Mouse (Mus musculus) kidney, adult 2 months (tissue): Measurements from ENCODE around the gene Itgbl1. TPM values are rescaled to one million over a fixed set of nuclear protein-coding genes. Genes with fewer than 3 reads are reported as not detected.
"Not testable (repeated sequence)": the region's sequence is repeated elsewhere in the genome, so short reads cannot be mapped to it uniquely, and the experiment has no call there.

Experiments
- DNase-seq: peaks from one replicate; pipeline ENCODE4 v3.0.0; 2021
- H3K27ac ChIP-seq: fragments of 200-500 bp; 2 replicates; pipeline ENCODE4 v1.5.1; 2012; ENCODE audit warnings: low read depth, low read length, control low read depth, inconsistent platforms; ENCODE audit not compliant: insufficient read depth
- H3K27me3 ChIP-seq: fragments of 200-500 bp; replicated peaks from 2 replicates; pipeline ENCODE4 v1.6.1; 2012; ENCODE audit warnings: mild to moderate bottlenecking, moderate library complexity, low read length, inconsistent platforms; ENCODE audit not compliant: control insufficient read depth, insufficient read depth
- H3K36me3 ChIP-seq: fragments of 200-500 bp; 2 replicates; pipeline ENCODE4 v1.6.1; 2012; ENCODE audit warnings: mild to moderate bottlenecking, moderate library complexity, low read length, inconsistent platforms; ENCODE audit not compliant: control insufficient read depth, insufficient read depth
- H3K4me1 ChIP-seq: fragments of 200-500 bp; 2 replicates; pipeline ENCODE4 v1.6.1; 2011; ENCODE audit warnings: low read length; ENCODE audit not compliant: control insufficient read depth, insufficient read depth
- H3K4me3 ChIP-seq: fragments of 200-500 bp; 2 replicates; pipeline ENCODE4 v1.5.1; 2011; ENCODE audit warnings: mild to moderate bottlenecking, low read depth, low read length, control low read depth; ENCODE audit not compliant: insufficient read depth
- CTCF ChIP-seq: fragments of 200-500 bp; conservative IDR thresholded peaks from 2 replicates; pipeline ENCODE4 v1.5.1; 2011; ENCODE audit warnings: low read depth, mild to moderate bottlenecking, control low read depth, low read length, moderate library complexity, mixed read lengths; ENCODE audit not compliant: insufficient read depth, insufficient read length
- POLR2A ChIP-seq: fragments of 200-500 bp; IDR thresholded peaks from one replicate; pipeline ENCODE4 v1.6.1; 2011; ENCODE audit warnings: low read depth, low read length, control low read depth
- WGBS: fragments of 180-500 bp; shearing (Covaris S2); methylation state at CpG from one replicate; pipeline ENCODE4 v1.1.7; 2018; 5-methylcytosine and 5-hydroxymethylcytosine counted together
- polyA plus RNA-seq: library from polyadenylated mRNA; depleted of rRNA; stranded (reverse); fragments of >200 nt; gene quantifications from 2 replicates; pipeline ENCODE4 v1.2.3, GENCODE M21; 2012

The Itgbl1 gene
- polyA plus RNA-seq, 1 experiment = 0.25 TPM

DNA sequence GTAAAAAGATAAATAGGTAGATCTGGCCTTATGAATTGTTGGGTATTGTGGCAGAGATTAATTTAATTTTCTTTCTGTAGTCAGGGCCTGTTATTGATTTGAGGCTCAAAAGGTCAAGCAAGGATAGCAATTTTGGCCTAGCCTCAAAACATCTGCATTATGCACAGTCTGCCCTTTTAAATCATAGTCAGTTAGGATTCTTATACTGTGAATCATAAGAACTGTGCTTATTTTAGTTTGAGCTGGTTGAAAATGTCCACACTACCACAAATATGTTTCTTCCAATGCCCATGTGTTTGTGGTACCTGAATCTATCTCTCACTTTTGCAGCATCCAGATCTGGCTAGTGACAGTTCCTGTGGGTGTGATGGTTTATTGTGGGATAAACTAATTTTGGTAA is 4.7 kb downstream of the Itgbl1 start:
- no peak for DNase-seq
- H3K27ac ChIP-seq = no peak overlapping the region
- no peaks in the 10 kb centered on the region for H3K27me3 ChIP-seq
- no peak overlapping the region for H3K4me3 ChIP-seq
- TF ChIP-seq CTCF (no peak), POLR2A (no peak)
- H3K4me1 ChIP-seq = no peaks in the 10 kb centered on the region
- H3K36me3 ChIP-seq = no peaks in the 10 kb centered on the region

DNA sequence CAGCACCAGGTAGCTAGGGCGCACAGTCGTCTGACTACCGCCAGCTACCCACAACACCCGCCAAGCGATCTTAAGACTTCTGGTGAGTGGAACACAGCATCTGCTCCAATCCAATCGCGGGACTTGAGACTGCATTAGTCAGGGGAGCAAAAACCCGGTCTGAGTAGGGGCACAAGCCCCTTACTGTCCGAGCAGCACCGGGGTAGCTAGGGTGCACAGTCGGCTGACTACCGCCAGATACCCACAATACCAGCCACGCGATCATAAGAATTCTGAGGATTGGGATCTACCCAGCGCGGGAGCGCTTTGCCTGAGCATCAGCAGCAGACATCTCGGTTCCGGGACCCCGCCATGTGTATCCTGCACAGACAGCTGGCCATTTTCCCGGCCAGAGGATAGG is 11.3 kb downstream of the Itgbl1 start:
- not testable (repeated sequence) for H3K36me3 ChIP-seq, H3K27me3 ChIP-seq, H3K4me1 ChIP-seq, H3K4me3 ChIP-seq, DNase-seq, H3K27ac ChIP-seq
- WGBS = 83% methylated on average over 21 of the region's 21 CpGs

- Histone ChIP-seq H3K27ac (no peak overlapping the region), H3K4me1 (no peaks in the 10 kb centered on the region), H3K4me3 (no peak overlapping the region), H3K36me3 (no peaks in the 10 kb centered on the region), H3K27me3 (no peaks in the 10 kb centered on the region)
- 62% methylated on average over 2 of the region's 2 CpGs for whole genome bisulfite sequencing
- TF ChIP-seq POLR2A (no peak), CTCF (no peak)
- DNase-seq = no peak
These were observed 18.3 kb downstream of the Itgbl1 start for GRCm38 (mm10) chr14:123678091-123678490.

DNA sequence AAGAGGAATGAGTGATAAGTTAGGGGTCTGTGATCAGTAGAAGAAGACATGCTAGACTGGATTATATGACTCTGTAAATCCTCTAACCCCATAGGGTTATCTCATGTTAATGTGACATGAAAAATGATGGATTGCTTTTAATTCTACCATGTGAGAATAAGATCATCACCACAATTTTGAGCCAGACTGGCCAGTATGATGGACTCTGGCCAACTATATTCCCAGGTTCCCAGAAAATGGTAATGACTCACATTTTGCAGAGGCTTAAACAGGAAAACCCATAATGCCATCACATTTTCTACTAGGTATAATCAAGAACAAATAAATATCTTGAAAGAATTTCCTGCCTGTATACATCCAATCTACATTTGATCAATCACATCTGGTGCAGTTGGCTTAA is 55.0 kb downstream of the Itgbl1 start:
- TF ChIP-seq POLR2A (no peak), CTCF (no peak)
- no peaks in the 10 kb centered on the region for H3K4me1 ChIP-seq
- no peak overlapping the region for H3K27ac ChIP-seq
- H3K36me3 ChIP-seq = no peaks in the 10 kb centered on the region
- DNase-seq = no peak
- H3K27me3 ChIP-seq = no peaks in the 10 kb centered on the region
- no peak overlapping the region for H3K4me3 ChIP-seq

DNA sequence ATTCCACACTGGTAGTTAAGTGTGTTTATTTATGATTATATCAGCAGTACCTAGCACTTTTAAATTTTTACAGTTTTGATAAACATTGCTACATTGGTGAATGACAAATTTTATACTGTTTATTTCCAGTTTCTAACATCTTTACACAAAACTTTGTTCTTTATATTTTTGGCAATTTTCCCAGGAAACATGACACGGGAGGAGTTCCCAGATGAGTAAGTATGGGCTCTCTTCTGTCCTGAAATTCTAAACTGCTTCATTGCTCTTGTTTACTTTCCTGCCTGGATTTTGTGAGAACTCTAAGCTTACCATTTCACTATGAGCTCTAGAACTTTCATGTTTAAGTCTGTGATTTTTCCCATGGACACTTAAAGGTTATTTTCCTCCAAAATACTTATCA is 82.3 kb downstream of the Itgbl1 start:
- no peak for TF ChIP-seq CTCF
- TF ChIP-seq POLR2A = no peak
- DNase-seq = no peak
- Histone ChIP-seq H3K27ac (no peak overlapping the region), H3K27me3 (no peaks in the 10 kb centered on the region), H3K4me1 (no peaks in the 10 kb centered on the region), H3K4me3 (no peak overlapping the region), H3K36me3 (no peaks in the 10 kb centered on the region)
- WGBS = 29% methylated on average over 1 of the region's 1 CpGs

GRCm38 (mm10) chr14:123751017-123751416 is 91.2 kb downstream of the Itgbl1 start:
- no peak overlapping the region for H3K4me3 ChIP-seq
- no peak for DNase-seq
- H3K27ac ChIP-seq = no peak overlapping the region
- TF ChIP-seq POLR2A (no peak), CTCF (no peak)
- 70% methylated on average over 1 of the region's 1 CpGs for WGBS
- no peaks in the 10 kb centered on the region for H3K4me1 ChIP-seq
- H3K36me3 ChIP-seq = no peaks in the 10 kb centered on the region
- no peaks in the 10 kb centered on the region for H3K27me3 ChIP-seq

DNA sequence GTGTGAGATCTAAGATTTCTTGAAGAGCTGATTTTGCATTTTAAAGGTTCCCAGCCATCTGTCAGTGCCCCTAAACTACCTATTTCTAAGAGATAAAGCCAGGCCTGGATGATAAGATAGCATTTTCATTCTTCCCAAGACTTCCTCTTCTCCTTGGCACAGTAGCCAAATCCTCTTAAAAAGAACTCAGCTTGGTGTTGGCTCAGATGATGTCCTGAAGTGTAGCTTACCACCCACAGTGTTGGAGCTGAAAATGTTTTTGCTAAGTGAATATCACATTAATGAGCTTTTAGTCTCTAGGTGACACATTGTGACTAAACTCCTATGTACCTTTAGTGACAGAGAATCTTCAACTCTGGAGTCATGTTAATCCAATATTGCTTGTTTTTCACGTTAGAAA is 99.8 kb downstream of the Itgbl1 start:
- DNase-seq = no peak
- 37% methylated on average over 1 of the region's 1 CpGs for WGBS
- TF ChIP-seq POLR2A (no peak), CTCF (no peak)
- no peaks in the 10 kb centered on the region; the same call in 1 of the 2 replicates for H3K27me3 ChIP-seq
- no peak overlapping the region for H3K27ac ChIP-seq
- no peaks in the 10 kb centered on the region for H3K4me1 ChIP-seq
- H3K36me3 ChIP-seq = no peaks in the 10 kb centered on the region
- no peak overlapping the region for H3K4me3 ChIP-seq

- WGBS = 76% methylated on average over 4 of the region's 4 CpGs
- H3K4me1 ChIP-seq = no peaks in the 10 kb centered on the region
- no peaks in the 10 kb centered on the region for H3K36me3 ChIP-seq
- no peak overlapping the region for H3K4me3 ChIP-seq
- TF ChIP-seq CTCF (no peak), POLR2A (no peak)
- DNase-seq = no peak
- H3K27ac ChIP-seq = no peak overlapping the region
- no peaks in the 10 kb centered on the region; the same call in 1 of the 2 replicates for H3K27me3 ChIP-seq
These were observed 100.3 kb downstream of the Itgbl1 start for GRCm38 (mm10) chr14:123760079-123760478.
